Mouse (Mus musculus) intestine, embryonic 15.5 days (tissue): ENCODE measurements at regions not wholly inside any gene's neighbourhood (a gene's known extent, or its start where the extent isn't known, plus 50 kb on each side); places are given as distances from the start of the nearest gene placed in this dataset.
A peak's percentile ranks its signal among the peaks of the same experiment; 100 is the strongest.

ENCODE experiments used
- ATAC-seq: fragments of 200-750 bp; cut with Nextera tagmentation; 2 replicates; pipeline ENCODE4 v1.8.0; 2017; ENCODE audit warnings: moderate TSS enrichment, moderate library complexity
- H3K27ac ChIP-seq: fragments of 300-500 bp; sonication (generic); 2 replicates; pipeline ENCODE4 v1.5.1; 2015; ENCODE audit warnings: mild to moderate bottlenecking, inconsistent platforms
- H3K27me3 ChIP-seq: fragments of 300-500 bp; sonication (generic); replicated peaks from 2 replicates; pipeline ENCODE4 v1.6.1; 2015; ENCODE audit warnings: inconsistent platforms
- H3K36me3 ChIP-seq: fragments of 300-500 bp; sonication (generic); 2 replicates; pipeline ENCODE4 v1.6.1; 2015; ENCODE audit warnings: inconsistent platforms
- H3K4me1 ChIP-seq: fragments of 300-500 bp; sonication (generic); replicated peaks from 2 replicates; pipeline ENCODE4 v1.6.1; 2015; ENCODE audit warnings: inconsistent platforms
- H3K4me2 ChIP-seq: fragments of 300-500 bp; sonication (generic); replicated peaks from 2 replicates; pipeline ENCODE4 v1.6.1; 2015; ENCODE audit warnings: mild to moderate bottlenecking, inconsistent platforms
- H3K4me3 ChIP-seq: fragments of 300-500 bp; sonication (generic); replicated peaks from 2 replicates; pipeline ENCODE4 v1.5.1; 2015; ENCODE audit warnings: inconsistent platforms
- H3K9ac ChIP-seq: fragments of 300-500 bp; sonication (generic); 2 replicates; pipeline ENCODE4 v1.6.1; 2015; ENCODE audit warnings: inconsistent platforms
- H3K9me3 ChIP-seq: fragments of 300-500 bp; sonication (generic); 2 replicates; pipeline ENCODE4 v1.6.1; 2016; ENCODE audit warnings: inconsistent platforms
- WGBS: fragments of 180-500 bp; shearing (Covaris S2); methylation state at CpG from one replicate; pipeline ENCODE4 v1.1.7; 2015; 5-methylcytosine and 5-hydroxymethylcytosine counted together

DNA sequence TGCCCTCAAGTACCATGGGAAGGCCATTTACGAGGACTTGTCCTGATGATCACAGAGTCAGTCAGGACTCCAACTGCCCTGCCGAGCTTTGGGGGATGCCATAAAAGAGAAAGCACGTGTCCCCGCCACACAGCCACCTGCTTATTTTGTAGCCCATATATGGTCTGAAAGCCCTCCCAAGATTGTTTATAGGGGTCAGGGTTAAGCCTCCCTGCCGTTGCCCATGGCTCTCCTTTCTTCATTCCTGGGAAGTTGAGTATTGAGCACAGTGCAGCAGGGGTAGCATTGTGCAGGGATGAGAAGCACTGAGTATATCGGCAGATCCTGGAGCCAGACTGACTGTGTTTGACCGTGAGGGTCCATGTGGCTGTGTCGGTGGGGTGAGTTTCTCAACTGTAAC is 76.4 kb downstream of the Ackr3 start:
- H3K36me3 ChIP-seq, result no peaks in the 10 kb centered on the region
- H3K27me3 ChIP-seq, result no peaks in the 10 kb centered on the region
- no peak overlapping the region for H3K4me3 ChIP-seq
- no peak overlapping the region for H3K4me2 ChIP-seq
- no peak for ATAC-seq
- no peak overlapping the region for H3K27ac ChIP-seq
- peaks cover 3% of the 10 kb centered on the region; the same call in 1 of the 2 replicates for H3K4me1 ChIP-seq
- no peak overlapping the region for H3K9ac ChIP-seq
- no peaks in the 10 kb centered on the region for H3K9me3 ChIP-seq
- WGBS, result 52% methylated on average over 8 of the region's 8 CpGs

DNA sequence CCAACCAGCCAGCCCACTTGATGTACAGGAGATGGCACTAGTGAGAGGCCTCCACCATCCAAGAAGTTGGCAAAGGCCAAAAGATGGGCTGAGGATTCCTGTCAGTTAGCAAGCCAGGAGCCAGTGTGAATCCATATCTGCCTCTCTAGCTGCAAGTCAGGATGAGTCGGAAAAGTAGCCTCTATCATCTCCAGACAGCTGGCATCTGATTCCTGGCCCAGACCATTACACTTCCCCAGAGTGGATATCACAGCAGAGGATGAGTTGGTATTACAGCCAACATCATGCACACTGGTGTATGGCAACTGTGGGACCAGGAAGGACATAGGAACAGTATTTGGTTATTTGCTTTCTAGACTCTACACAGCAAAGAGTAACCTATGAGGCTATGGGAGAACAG is 77.5 kb downstream of the Ackr3 start:
- H3K4me3 ChIP-seq, result no peak overlapping the region
- no peak for ATAC-seq
- H3K27me3 ChIP-seq, result no peaks in the 10 kb centered on the region
- H3K9ac ChIP-seq, result no peak overlapping the region
- no peak overlapping the region for H3K4me2 ChIP-seq
- WGBS, result 100% methylated on average over 1 of the region's 1 CpGs
- H3K27ac ChIP-seq, result no peak overlapping the region
- H3K9me3 ChIP-seq, result no peaks in the 10 kb centered on the region
- H3K4me1 ChIP-seq, result peaks cover 4% of the 10 kb centered on the region; the same call in 1 of the 2 replicates
- H3K36me3 ChIP-seq, result no peaks in the 10 kb centered on the region

DNA sequence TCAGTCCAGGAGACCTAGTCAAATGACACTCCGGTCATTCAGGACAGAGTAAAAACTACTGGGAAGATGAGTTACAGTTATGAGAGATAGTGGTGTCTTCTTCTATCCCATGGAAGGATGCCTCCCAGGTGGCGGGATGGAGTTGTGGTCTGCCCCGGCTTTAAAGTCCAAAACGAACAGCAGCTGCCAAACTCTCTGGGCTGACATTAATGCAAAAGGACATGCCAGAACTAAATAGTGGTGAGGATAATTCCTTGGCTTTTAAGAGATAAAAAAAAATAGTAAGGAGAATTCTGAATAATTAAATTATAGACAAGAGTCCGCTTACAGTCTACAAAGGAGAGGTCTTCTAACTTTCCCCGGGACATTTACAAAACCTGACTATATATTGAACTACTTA is 78.2 kb downstream of the Ackr3 start:
- Histone ChIP-seq H3K36me3 (no peaks in the 10 kb centered on the region), H3K4me3 (no peak overlapping the region), H3K27me3 (no peaks in the 10 kb centered on the region), H3K9me3 (no peaks in the 10 kb centered on the region), H3K4me2 (no peak overlapping the region), H3K4me1 (peaks cover 4% of the 10 kb centered on the region; the same call in 1 of the 2 replicates), H3K9ac (no peak overlapping the region), H3K27ac (no peak overlapping the region)
- WGBS, result 79% methylated on average over 6 of the region's 6 CpGs
- ATAC-seq, result no peak

DNA sequence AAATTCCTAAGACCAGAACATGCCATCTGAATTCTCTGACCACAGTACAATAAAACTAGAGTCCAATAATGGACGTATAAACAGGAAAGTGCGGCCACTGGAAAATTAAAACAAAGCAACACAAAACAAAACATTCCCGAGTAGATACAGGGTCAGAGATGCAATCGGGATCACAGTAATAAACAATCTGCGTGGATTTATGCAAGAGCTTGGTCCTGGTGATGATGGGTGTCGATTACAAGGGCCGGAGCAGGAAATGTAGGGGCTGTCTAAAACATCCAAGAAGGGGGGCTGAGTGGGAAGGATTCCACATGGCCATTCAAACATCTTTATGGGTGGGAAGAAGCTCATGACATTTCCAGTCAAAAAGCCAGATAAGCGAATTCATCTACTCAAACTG is 78.6 kb downstream of the Ackr3 start:
- Histone ChIP-seq H3K9me3 (no peaks in the 10 kb centered on the region), H3K4me1 (peaks cover 4% of the 10 kb centered on the region; the same call in 1 of the 2 replicates), H3K9ac (no peak overlapping the region), H3K4me2 (no peak overlapping the region), H3K27me3 (no peaks in the 10 kb centered on the region), H3K27ac (no peak overlapping the region), H3K36me3 (no peaks in the 10 kb centered on the region), H3K4me3 (no peak overlapping the region)
- WGBS, result 62% methylated on average over 8 of the region's 8 CpGs
- no peak for ATAC-seq

DNA sequence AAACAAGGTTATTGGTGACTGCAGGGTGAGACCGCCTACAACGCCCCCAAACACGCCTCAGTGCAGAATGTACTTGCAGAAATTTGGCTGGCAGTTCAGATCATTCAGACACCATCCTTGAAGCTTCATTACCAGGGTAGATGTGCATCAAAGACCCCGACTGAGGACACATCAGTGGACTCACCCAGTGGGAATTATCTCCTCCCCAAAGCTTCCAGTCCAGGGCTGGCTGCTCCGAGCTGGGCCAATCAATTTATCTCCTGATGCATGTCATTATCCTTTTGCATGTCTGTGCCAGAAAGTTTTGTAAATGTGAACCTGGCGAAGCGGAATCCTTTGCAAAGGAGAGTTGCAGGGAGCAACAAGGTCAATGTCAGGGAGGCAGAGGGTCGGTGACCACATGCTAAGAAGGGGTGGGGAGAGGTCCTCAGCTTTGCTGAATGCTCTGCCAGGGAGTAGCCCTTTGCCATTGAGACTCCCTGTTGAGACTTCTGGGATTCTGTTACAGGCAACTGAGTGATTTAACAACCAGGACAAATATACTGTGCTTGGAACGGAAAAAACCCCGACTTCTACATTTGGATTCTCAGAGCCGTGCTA is 79.5 kb downstream of the Ackr3 start:
- H3K9ac ChIP-seq, result no peak overlapping the region
- no peaks in the 10 kb centered on the region for H3K36me3 ChIP-seq
- ATAC-seq, result no peak
- H3K4me1 ChIP-seq, result peaks cover 4% of the 10 kb centered on the region; the same call in 1 of the 2 replicates
- no peak overlapping the region for H3K4me3 ChIP-seq
- no peak overlapping the region for H3K4me2 ChIP-seq
- H3K27me3 ChIP-seq, result no peaks in the 10 kb centered on the region
- H3K27ac ChIP-seq, result no peak overlapping the region
- WGBS, result 59% methylated on average over 11 of the region's 11 CpGs
- H3K9me3 ChIP-seq, result no peaks in the 10 kb centered on the region

- H3K9me3 ChIP-seq, result no peaks in the 10 kb centered on the region
- H3K27ac ChIP-seq, result no peak overlapping the region
- H3K27me3 ChIP-seq, result no peaks in the 10 kb centered on the region
- no peak overlapping the region for H3K9ac ChIP-seq
- ATAC-seq, result no peak
- no peak overlapping the region for H3K4me2 ChIP-seq
- H3K4me3 ChIP-seq, result no peak overlapping the region
- peaks cover 4% of the 10 kb centered on the region; the same call in 1 of the 2 replicates for H3K4me1 ChIP-seq
- no peaks in the 10 kb centered on the region for H3K36me3 ChIP-seq
- 60% methylated on average over 6 of the region's 6 CpGs for WGBS
Measured at GRCm38 (mm10) chr1:90283912-90284636, 80.3 kb downstream of the Ackr3 start.

GRCm38 (mm10) chr1:90285318-90285717 is 81.5 kb downstream of the Ackr3 start:
- no peak overlapping the region for H3K9ac ChIP-seq
- peaks cover 15% of the 10 kb centered on the region; the same call in 1 of the 2 replicates for H3K4me1 ChIP-seq
- no peaks in the 10 kb centered on the region for H3K9me3 ChIP-seq
- 75% methylated on average over 4 of the region's 4 CpGs for WGBS
- H3K4me3 ChIP-seq, result no peak overlapping the region
- H3K36me3 ChIP-seq, result no peaks in the 10 kb centered on the region
- ATAC-seq, result no peak
- no peak overlapping the region for H3K27ac ChIP-seq
- H3K4me2 ChIP-seq, result no peak overlapping the region
- H3K27me3 ChIP-seq, result no peaks in the 10 kb centered on the region

DNA sequence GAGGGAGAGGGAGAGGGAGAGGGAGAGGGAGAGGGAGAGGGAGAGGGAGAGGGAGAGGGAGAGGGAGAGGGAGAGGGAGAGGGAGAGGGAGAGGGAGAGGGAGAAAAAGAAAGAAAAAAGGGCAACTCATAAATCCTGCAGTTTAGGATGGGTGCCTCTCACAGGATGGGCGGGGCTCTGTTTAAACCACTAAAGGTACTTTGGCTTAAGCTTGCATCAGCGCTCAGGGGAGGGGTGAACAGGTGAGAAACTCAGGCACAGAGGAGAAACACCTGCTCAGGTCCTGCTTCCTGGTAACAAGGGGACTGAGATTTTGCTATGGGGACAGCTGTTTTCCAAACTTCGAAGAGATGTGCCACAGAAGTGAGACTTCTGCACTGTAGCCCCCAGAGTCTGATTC is 83.5 kb downstream of the Ackr3 start:
- no peak overlapping the region for H3K9ac ChIP-seq
- peak; percentile 48; the same call in 1 of the 2 replicates for ATAC-seq
- no peaks in the 10 kb centered on the region for H3K9me3 ChIP-seq
- H3K4me1 ChIP-seq, result peaks cover 15% of the 10 kb centered on the region; the same call in 1 of the 2 replicates
- H3K4me2 ChIP-seq, result no peak overlapping the region
- no peak overlapping the region for H3K4me3 ChIP-seq
- H3K27ac ChIP-seq, result no peak overlapping the region
- WGBS, result 64% methylated on average over 3 of the region's 3 CpGs
- no peaks in the 10 kb centered on the region for H3K36me3 ChIP-seq
- no peaks in the 10 kb centered on the region for H3K27me3 ChIP-seq

GRCm38 (mm10) chr1:90288892-90289731 is 85.3 kb downstream of the Ackr3 start:
- Histone ChIP-seq H3K4me2 (no peak overlapping the region), H3K4me3 (no peak overlapping the region), H3K27me3 (no peaks in the 10 kb centered on the region), H3K9me3 (no peaks in the 10 kb centered on the region), H3K27ac (no peak overlapping the region), H3K4me1 (peaks cover 15% of the 10 kb centered on the region; the same call in 1 of the 2 replicates), H3K9ac (no peak overlapping the region), H3K36me3 (no peaks in the 10 kb centered on the region)
- peak; percentile 84 for ATAC-seq
- 58% methylated on average over 8 of the region's 8 CpGs for WGBS

GRCm38 (mm10) chr1:90289732-90290215 is 86.0 kb downstream of the Ackr3 start:
- no peaks in the 10 kb centered on the region for H3K36me3 ChIP-seq
- no peak overlapping the region for H3K9ac ChIP-seq
- H3K4me3 ChIP-seq, result no peak overlapping the region
- no peak overlapping the region for H3K4me2 ChIP-seq
- H3K4me1 ChIP-seq, result peaks cover 15% of the 10 kb centered on the region; the same call in 1 of the 2 replicates
- ATAC-seq, result 0 out of 2 replicates have a peak, but pooled peaks have one; percentile 21
- no peak overlapping the region for H3K27ac ChIP-seq
- 47% methylated on average over 6 of the region's 6 CpGs for WGBS
- H3K9me3 ChIP-seq, result no peaks in the 10 kb centered on the region
- H3K27me3 ChIP-seq, result no peaks in the 10 kb centered on the region

GRCm38 (mm10) chr1:90290428-90291197 is 86.8 kb downstream of the Ackr3 start:
- H3K36me3 ChIP-seq, result no peaks in the 10 kb centered on the region
- H3K4me3 ChIP-seq, result no peak overlapping the region
- no peak overlapping the region for H3K4me2 ChIP-seq
- H3K4me1 ChIP-seq, result peaks cover 11% of the 10 kb centered on the region; the same call in 1 of the 2 replicates
- H3K9ac ChIP-seq, result no peak overlapping the region
- H3K27ac ChIP-seq, result no peak overlapping the region
- WGBS, result 64% methylated on average over 7 of the region's 7 CpGs
- ATAC-seq, result no peak
- H3K27me3 ChIP-seq, result no peaks in the 10 kb centered on the region
- no peaks in the 10 kb centered on the region for H3K9me3 ChIP-seq
